Mouse (Mus musculus): ENCODE measurements around the gene Skint8.

DNA sequence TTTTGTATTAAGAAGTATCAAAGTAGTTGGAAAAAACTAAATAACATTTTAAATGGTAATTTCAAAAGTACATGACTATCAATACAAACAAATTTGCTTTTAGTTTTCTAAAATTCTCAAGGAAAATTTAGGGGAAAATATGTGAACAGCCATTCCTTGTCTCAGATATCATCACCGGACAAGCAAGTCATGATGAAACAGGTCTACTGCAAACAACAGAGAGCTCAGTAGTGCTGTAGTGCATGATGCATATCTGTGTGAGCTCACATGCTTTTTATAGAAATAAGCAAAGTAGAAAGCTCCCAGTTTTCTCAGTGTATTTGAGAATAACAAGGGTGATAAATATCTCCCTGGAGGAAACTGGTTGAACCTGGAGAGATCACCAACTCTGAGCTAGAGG, 53.4 kb downstream of the Skint8 start, which contains the start of gene Skint7:
- TF ChIP-seq POLR2A (IDR thresholded peaks at IDR 0.05; ENCODE audit: low read depth, low read length), result no peak
- no peak for TF ChIP-seq CTCF (IDR thresholded peaks at IDR 0.05; ENCODE audit: extremely low read depth, insufficient read depth, insufficient read length, insufficient replicate concordance)
